8 mouse cellular contexts compared by ENCODE assay signal in the genomic region with DNA sequence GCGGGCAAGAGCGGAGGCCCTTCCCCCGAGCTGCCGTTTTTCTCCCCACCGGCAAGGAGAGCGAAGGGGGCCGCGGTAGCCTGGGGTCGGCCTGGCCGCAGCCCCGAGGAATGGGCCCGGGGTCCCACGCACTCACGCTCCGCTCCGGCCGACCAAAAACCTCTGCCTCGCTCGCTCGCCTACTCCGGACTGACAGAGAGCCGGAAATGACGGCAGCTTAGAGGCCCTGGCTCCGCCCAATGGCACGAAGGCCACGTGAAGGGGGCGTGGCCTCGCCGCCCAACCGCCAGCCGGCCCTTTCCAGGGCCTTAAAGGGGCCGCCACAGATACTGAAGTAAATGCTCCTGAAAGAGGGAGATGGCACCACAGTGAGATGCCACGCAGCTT. TPM values are rescaled to one million over a fixed set of nuclear protein-coding genes. Genes with fewer than 3 reads are reported as not detected.
DNase-seq lines count a peak whose midpoint lies in the region; ATAC-seq lines count a peak whose summit lies in the region.

No protein-coding gene starts in this region.

- H3K9ac ChIP-seq in intestine, embryonic 15.5 days: peak overlapping the region; percentile 98

- no peaks in the 10 kb centered on the region for H3K9me3 ChIP-seq in intestine, embryonic 15.5 days

- peak; percentile 89 for DNase-seq in adrenal gland, adult 8-10 months
- peak; percentile 90 for DNase-seq in embryo, embryonic 11.5 days (ENCODE audit: low read depth, low spot score)
- DNase-seq in gastrocnemius, postnatal 36 days: peak; percentile 85 to 89
- DNase-seq in left cerebral cortex, postnatal 14 days (ENCODE audit: low spot score in 2 of 2): peak; percentile 95 to 96
- DNase-seq in mesoderm, embryonic 11.5 days (ENCODE audit: low read depth, low spot score): peak; percentile 96
- DNase-seq in right cerebral cortex, postnatal 25 days: peak; percentile 96
- peak; percentile 86 to 92 for DNase-seq in urinary bladder, postnatal 36 days (ENCODE audit: low spot score in 2 of 2)

- no peaks in the 10 kb centered on the region for H3K36me3 ChIP-seq in intestine, embryonic 15.5 days

- under 1% methylated on average over 33 of the region's 33 CpGs for WGBS in intestine, embryonic 15.5 days

- ATAC-seq in intestine, embryonic 15.5 days: peak; percentile 99

- no peaks in the 10 kb centered on the region for H3K27me3 ChIP-seq in intestine, embryonic 15.5 days (replicated peaks)

- H3K4me3 ChIP-seq in intestine, embryonic 15.5 days (replicated peaks): peak overlapping the region; percentile 85

- intact Hi-C loops in gastrocnemius, postnatal 36 days (cut with DNase I): loop anchor here (5.0 kb wide), 1 partner anchor 36 kb away; no protein-coding TSS in a partner anchor
- intact Hi-C loops in left cerebral cortex, postnatal 14 days (cut with DNase I): loop anchor here (5.0 kb wide), 1 partner anchor 96 kb away; no protein-coding TSS in a partner anchor

- H3K4me2 ChIP-seq in intestine, embryonic 15.5 days (replicated peaks): peak overlapping the region; percentile 65

- H3K4me1 ChIP-seq in intestine, embryonic 15.5 days (replicated peaks): peaks cover 3% of the 10 kb centered on the region; the same call in 1 of the 2 replicates

- peak overlapping the region; percentile 87 for H3K27ac ChIP-seq in intestine, embryonic 15.5 days

RNA-seq across cellular contexts. Expression of a gene that starts 1.0 kb away (rescaled TPM):
- 100 to 1,000 TPM; 132 to 209 (median 154) TPM for total RNA-seq in adrenal gland, adult 8-10 months (2022)
- 10 to 100 TPM; 74.9 to 81.2 TPM for total RNA-seq in gastrocnemius, postnatal 36 days (2021)
- 619 and 750 TPM in 2 replicates for polyA plus RNA-seq in intestine, embryonic 15.5 days (2015; fragmentation: Nextera tagmentation; extraction: Ambion mirVana)
- 100 to 1,000 TPM; 308 to 316 TPM for total RNA-seq in left cerebral cortex, postnatal 14 days (2021)

Comparison
In these comparisons a context has a peak if more than half of its experiments do, and no peak if none do; other contexts are left out.
1. Peak in every context shown above with its lines: DNase-seq, ATAC-seq, H3K4me3 ChIP-seq and H3K27ac ChIP-seq.